Mouse (Mus musculus): ENCODE results near the gene Coil. TPM values are rescaled to one million over a fixed set of nuclear protein-coding genes. Genes with fewer than 3 reads are reported as not detected.
"Not testable (repeated sequence)": the region's sequence is repeated elsewhere in the genome, so short reads cannot be mapped to it uniquely, and the experiment has no call there.

Coil gene
- polyA plus RNA-seq, 1 experiment: 0.24 TPM

DNA sequence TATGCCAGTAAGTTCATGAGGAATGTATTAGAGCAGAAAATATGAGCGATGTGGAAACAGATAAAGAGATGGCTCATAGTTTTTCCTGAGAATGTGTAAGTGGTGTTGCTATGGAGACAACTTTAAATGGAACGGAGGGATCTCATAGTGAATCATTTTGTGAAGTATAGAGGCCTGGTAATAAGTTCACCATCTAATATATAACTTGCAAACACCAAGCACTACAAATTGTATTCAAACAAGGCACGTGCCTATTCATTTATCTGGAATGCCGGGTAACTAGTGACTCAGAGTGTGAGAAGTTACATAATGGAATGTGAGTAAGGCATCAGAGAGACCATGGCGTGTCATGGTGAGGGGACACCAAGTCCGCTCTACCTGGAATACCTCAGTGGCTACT is 68.4 kb downstream of the Coil start:
- Histone ChIP-seq H3K9me3 (ENCODE audit: control insufficient read depth, low read length) (no peaks in the 10 kb centered on the region), H3K4me3 (replicated peaks) (no peak overlapping the region), H3K4me1 (ENCODE audit: control insufficient read depth) (no peaks in the 10 kb centered on the region), H3K27me3 (ENCODE audit: control insufficient read depth) (no peaks in the 10 kb centered on the region), H3K36me3 (ENCODE audit: control insufficient read depth) (peaks cover 4% of the 10 kb centered on the region)
- TF ChIP-seq GATA1 (IDR thresholded peaks at IDR 0.05; ENCODE audit: low read length): no peak
- no peak for TF ChIP-seq TAL1 (IDR thresholded peaks at IDR 0.05; ENCODE audit: low read length)

DNA sequence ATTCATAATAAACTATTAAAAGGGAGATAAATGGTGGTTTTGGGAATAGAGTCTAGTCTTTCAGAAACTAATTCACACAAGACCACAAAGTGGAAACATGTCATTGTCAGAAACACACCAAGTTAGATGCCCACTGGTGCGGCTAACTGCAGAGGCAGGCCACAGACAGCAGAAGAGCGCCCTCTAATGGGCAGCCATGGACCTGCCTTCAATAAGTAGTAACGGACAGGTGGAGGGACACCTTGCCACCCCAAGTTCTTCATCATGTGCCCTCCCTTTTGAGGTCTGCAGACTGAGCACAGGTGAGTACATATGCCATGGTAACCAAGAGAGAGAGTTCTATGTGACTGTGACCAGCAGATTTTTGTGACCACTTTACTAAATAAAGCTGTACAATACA is 69.3 kb downstream of the Coil start:
- peaks cover 4% of the 10 kb centered on the region for H3K36me3 ChIP-seq (ENCODE audit: control insufficient read depth)
- no peak overlapping the region for H3K4me3 ChIP-seq (replicated peaks)
- H3K9me3 ChIP-seq (ENCODE audit: control insufficient read depth, low read length): no peaks in the 10 kb centered on the region
- TF ChIP-seq TAL1 (IDR thresholded peaks at IDR 0.05; ENCODE audit: low read length) (no peak), GATA1 (IDR thresholded peaks at IDR 0.05; ENCODE audit: low read length) (no peak)
- no peaks in the 10 kb centered on the region for H3K27me3 ChIP-seq (ENCODE audit: control insufficient read depth)
- no peaks in the 10 kb centered on the region for H3K4me1 ChIP-seq (ENCODE audit: control insufficient read depth)

DNA sequence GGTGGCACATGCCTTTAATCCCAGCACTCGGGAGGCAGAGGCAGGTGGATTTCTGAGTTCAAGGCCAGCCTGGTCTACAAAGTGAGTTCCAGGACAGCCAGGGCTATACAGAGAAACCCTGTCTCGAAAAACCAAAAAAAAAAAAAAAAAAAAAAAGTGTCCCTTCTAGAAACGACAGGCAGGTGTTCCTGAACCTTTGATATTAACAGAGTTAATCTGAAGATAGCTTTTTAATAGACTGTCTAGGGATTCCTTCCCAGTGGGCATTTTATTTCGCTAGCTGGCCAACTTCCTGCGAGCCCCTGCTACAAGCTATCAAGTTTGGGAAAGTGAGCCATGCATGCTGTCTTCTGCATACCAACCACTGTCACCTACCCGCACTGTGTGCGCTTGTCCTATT is 71.0 kb downstream of the Coil start:
- H3K9me3 ChIP-seq (ENCODE audit: control insufficient read depth, low read length); H3K4me1 ChIP-seq (ENCODE audit: control insufficient read depth); H3K4me3 ChIP-seq (replicated peaks); H3K36me3 ChIP-seq (ENCODE audit: control insufficient read depth); H3K27me3 ChIP-seq (ENCODE audit: control insufficient read depth): not testable (repeated sequence)

Other genes with a start within 250 kb of the Coil start
- gene Akap1, start 105.7 kb upstream of the Coil start, polyA plus RNA-seq (2012): 0.13 and 0.15 TPM in 2 replicates
- gene Scpep1, start 14.8 kb upstream of the Coil start, polyA plus RNA-seq (2012): 0.55 and 0.92 TPM in 2 replicates
- not detected in 2 replicates for gene Elobl, start 3.3 kb upstream of the Coil start, polyA plus RNA-seq (2012)
- 0.29 and 0.87 TPM in 2 replicates for gene Trim25, start 29.1 kb downstream of the Coil start, polyA plus RNA-seq (2012)
- not detected in 2 replicates for gene Dgke, start 96.6 kb downstream of the Coil start, polyA plus RNA-seq (2012)
- gene Gm525, start 103.6 kb downstream of the Coil start, polyA plus RNA-seq (2012): not detected in 2 replicates

Data from erythroblast, embryonic 14.5 days (primary cell).